Mouse (Mus musculus) hindbrain, embryonic 13.5 days (tissue): ENCODE measurements around the gene Armt1. TPM values are rescaled to one million over a fixed set of nuclear protein-coding genes. Genes with fewer than 3 reads are reported as not detected.
"Not testable (repeated sequence)": the region's sequence is repeated elsewhere in the genome, so short reads cannot be mapped to it uniquely, and the experiment has no call there.

Experiments used
- ATAC-seq: fragments of 200-750 bp; cut with Nextera tagmentation; 2 replicates; pipeline ENCODE4 v1.8.0; 2017; ENCODE audit warnings: moderate TSS enrichment; ENCODE audit not compliant: low FRiP score
- H3K27ac ChIP-seq: fragments of 300-500 bp; sonication (generic); 2 replicates; pipeline ENCODE4 v1.5.1; 2015; ENCODE audit warnings: inconsistent platforms, mild to moderate bottlenecking, moderate library complexity
- H3K27me3 ChIP-seq: fragments of 300-500 bp; sonication (generic); 2 replicates; pipeline ENCODE4 v1.6.1; 2015; ENCODE audit warnings: mild to moderate bottlenecking, inconsistent platforms
- H3K36me3 ChIP-seq: fragments of 300-500 bp; sonication (generic); 2 replicates; pipeline ENCODE4 v1.6.1; 2015; ENCODE audit warnings: mild to moderate bottlenecking, inconsistent platforms
- H3K4me1 ChIP-seq: fragments of 300-500 bp; sonication (generic); replicated peaks from 2 replicates; pipeline ENCODE4 v1.6.1; 2015; ENCODE audit warnings: inconsistent platforms
- H3K4me2 ChIP-seq: fragments of 300-500 bp; sonication (generic); 2 replicates; pipeline ENCODE4 v1.6.1; 2015; ENCODE audit warnings: inconsistent platforms, mild to moderate bottlenecking, moderate library complexity
- H3K4me3 ChIP-seq: fragments of 300-500 bp; sonication (generic); 2 replicates; pipeline ENCODE4 v1.5.1; 2015; ENCODE audit warnings: mild to moderate bottlenecking, inconsistent platforms
- H3K9ac ChIP-seq: fragments of 300-500 bp; sonication (generic); 2 replicates; pipeline ENCODE4 v1.6.1; 2015; ENCODE audit warnings: mild to moderate bottlenecking, inconsistent platforms
- H3K9me3 ChIP-seq: fragments of 300-500 bp; sonication (generic); 2 replicates; pipeline ENCODE4 v1.6.1; 2016; ENCODE audit warnings: inconsistent platforms
- WGBS: fragments of 180-500 bp; shearing (Covaris S2); methylation state at CpG from one replicate; pipeline ENCODE4 v1.1.7; 2015; 5-methylcytosine and 5-hydroxymethylcytosine counted together
- polyA plus RNA-seq: library from polyadenylated mRNA; unstranded; fragments of >200 nt; fragmentation: Nextera tagmentation; extraction: Ambion mirVana; gene quantifications from 2 replicates; pipeline ENCODE4 v1.2.1, GENCODE M21; 2015

Armt1 gene
- polyA plus RNA-seq, 1 experiment from 2014 or later: 15.3 TPM

GRCm38 (mm10) chr10:4398058-4398457, 34.2 kb upstream of the Armt1 start:
- H3K4me3 ChIP-seq: no peak overlapping the region
- no peaks in the 10 kb centered on the region for H3K27me3 ChIP-seq
- WGBS: 90% methylated on average over 5 of the region's 5 CpGs
- no peaks in the 10 kb centered on the region for H3K9me3 ChIP-seq
- H3K9ac ChIP-seq: no peak overlapping the region
- no peak overlapping the region for H3K27ac ChIP-seq
- no peak overlapping the region for H3K4me2 ChIP-seq
- ATAC-seq: no peak
- H3K4me1 ChIP-seq: 0 out of 2 replicates have a peak, but pooled peaks cover 3% of the 10 kb centered on the region
- H3K36me3 ChIP-seq: peaks cover 26% of the 10 kb centered on the region

GRCm38 (mm10) chr10:4404895-4405491, 27.3 kb upstream of the Armt1 start:
- Histone ChIP-seq H3K27me3 (no peaks in the 10 kb centered on the region), H3K9ac (no peak overlapping the region), H3K36me3 (peaks cover 50% of the 10 kb centered on the region), H3K9me3 (no peaks in the 10 kb centered on the region), H3K27ac (no peak overlapping the region), H3K4me2 (no peak overlapping the region), H3K4me1 (no peaks in the 10 kb centered on the region), H3K4me3 (no peak overlapping the region)
- ATAC-seq: peak; percentile 40
- WGBS: 65% methylated on average over 5 of the region's 5 CpGs

GRCm38 (mm10) chr10:4405511-4405910, 26.8 kb upstream of the Armt1 start:
- Histone ChIP-seq H3K9ac (no peak overlapping the region), H3K4me3 (no peak overlapping the region), H3K4me1 (no peaks in the 10 kb centered on the region), H3K4me2 (no peak overlapping the region), H3K36me3 (peaks cover 55% of the 10 kb centered on the region), H3K27me3 (no peaks in the 10 kb centered on the region), H3K27ac (no peak overlapping the region), H3K9me3 (no peaks in the 10 kb centered on the region)
- WGBS: 92% methylated on average over 5 of the region's 5 CpGs
- 0 out of 2 replicates have a peak, but pooled peaks have one; percentile 4 for ATAC-seq

GRCm38 (mm10) chr10:4407191-4407590, 25.1 kb upstream of the Armt1 start:
- Histone ChIP-seq H3K27me3 (no peaks in the 10 kb centered on the region), H3K4me2 (no peak overlapping the region), H3K27ac (no peak overlapping the region), H3K9me3 (no peaks in the 10 kb centered on the region), H3K4me3 (no peak overlapping the region), H3K4me1 (no peaks in the 10 kb centered on the region), H3K9ac (no peak overlapping the region; the same call in 1 of the 2 replicates), H3K36me3 (peaks cover 62% of the 10 kb centered on the region)
- no peak for ATAC-seq
- 97% methylated on average over 1 of the region's 1 CpGs for WGBS

GRCm38 (mm10) chr10:4425245-4425644, 7.0 kb upstream of the Armt1 start:
- no peaks in the 10 kb centered on the region for H3K9me3 ChIP-seq
- ATAC-seq: no peak
- no peak overlapping the region for H3K4me3 ChIP-seq
- H3K4me2 ChIP-seq: no peak overlapping the region
- 87% methylated on average over 8 of the region's 8 CpGs for WGBS
- H3K36me3 ChIP-seq: peaks cover 65% of the 10 kb centered on the region
- H3K27me3 ChIP-seq: no peaks in the 10 kb centered on the region
- H3K4me1 ChIP-seq: no peaks in the 10 kb centered on the region
- H3K27ac ChIP-seq: no peak overlapping the region
- H3K9ac ChIP-seq: no peak overlapping the region; the same call in 1 of the 2 replicates

- Histone ChIP-seq H3K4me1 (peaks cover 23% of the 10 kb centered on the region), H3K27me3 (no peaks in the 10 kb centered on the region), H3K4me3 (no peak overlapping the region), H3K9ac (peak overlapping the region; percentile 84), H3K36me3 (peaks cover 22% of the 10 kb centered on the region), H3K27ac (no peak overlapping the region), H3K9me3 (no peaks in the 10 kb centered on the region), H3K4me2 (no peak overlapping the region)
- ATAC-seq: no peak
- WGBS: 94% methylated on average over 8 of the region's 8 CpGs
These were observed 1.9 kb upstream of the Armt1 start for GRCm38 (mm10) chr10:4430399-4430798.

- 91% methylated on average over 3 of the region's 3 CpGs for WGBS
- Histone ChIP-seq H3K9ac (peak overlapping the region; percentile 84), H3K4me1 (peaks cover 23% of the 10 kb centered on the region), H3K36me3 (peaks cover 18% of the 10 kb centered on the region), H3K4me2 (peak overlapping the region; percentile 76), H3K4me3 (0 out of 2 replicates have a peak overlapping the region, but pooled peaks have one; percentile 67), H3K27ac (no peak overlapping the region), H3K9me3 (no peaks in the 10 kb centered on the region), H3K27me3 (no peaks in the 10 kb centered on the region)
- no peak for ATAC-seq
These were observed 1.4 kb upstream of the Armt1 start for GRCm38 (mm10) chr10:4430826-4431225.

GRCm38 (mm10) chr10:4431746-4432122, 533 bp upstream of the Armt1 start:
- Histone ChIP-seq H3K27ac (peak overlapping the region; percentile 80), H3K27me3 (no peaks in the 10 kb centered on the region), H3K36me3 (peaks cover 10% of the 10 kb centered on the region), H3K4me2 (peak overlapping the region; percentile 76), H3K4me3 (peak overlapping the region; percentile 67), H3K9me3 (no peaks in the 10 kb centered on the region), H3K9ac (peak overlapping the region; percentile 84), H3K4me1 (peaks cover 23% of the 10 kb centered on the region)
- 16% methylated on average over 5 of the region's 5 CpGs for WGBS
- ATAC-seq: peak; percentile 50

GRCm38 (mm10) chr10:4432996-4433755, 909 bp downstream of the Armt1 start:
- Histone ChIP-seq H3K4me2 (peak overlapping the region; percentile 60), H3K4me3 (peak overlapping the region; percentile 67), H3K9me3 (no peaks in the 10 kb centered on the region), H3K27ac (peak overlapping the region; percentile 87), H3K9ac (peak overlapping the region; percentile 77), H3K4me1 (peaks cover 23% of the 10 kb centered on the region), H3K36me3 (peaks cover 3% of the 10 kb centered on the region), H3K27me3 (no peaks in the 10 kb centered on the region)
- WGBS: 12% methylated on average over 19 of the region's 19 CpGs
- 0 out of 2 replicates have a peak, but pooled peaks have one; percentile 0 for ATAC-seq

- H3K4me1 ChIP-seq: peaks cover 23% of the 10 kb centered on the region
- H3K27ac ChIP-seq, H3K27me3 ChIP-seq, H3K4me3 ChIP-seq, H3K9me3 ChIP-seq, ATAC-seq, H3K36me3 ChIP-seq, H3K9ac ChIP-seq: not testable (repeated sequence)
- WGBS: 93% methylated on average over 2 of the region's 2 CpGs
- H3K4me2 ChIP-seq: peak overlapping the region; percentile 60
These were observed 1.6 kb downstream of the Armt1 start for GRCm38 (mm10) chr10:4433871-4434270.

- ATAC-seq: no peak
- Histone ChIP-seq H3K27ac (no peak overlapping the region), H3K9ac (no peak overlapping the region), H3K4me1 (peaks cover 22% of the 10 kb centered on the region), H3K36me3 (peaks cover 25% of the 10 kb centered on the region), H3K4me3 (no peak overlapping the region), H3K4me2 (no peak overlapping the region), H3K9me3 (no peaks in the 10 kb centered on the region), H3K27me3 (no peaks in the 10 kb centered on the region)
- WGBS: 88% methylated on average over 3 of the region's 3 CpGs
These were observed 3.1 kb downstream of the Armt1 start for GRCm38 (mm10) chr10:4435416-4435815.

- peaks cover 37% of the 10 kb centered on the region for H3K36me3 ChIP-seq
- WGBS: 86% methylated on average over 4 of the region's 4 CpGs
- no peaks in the 10 kb centered on the region for H3K27me3 ChIP-seq
- H3K27ac ChIP-seq: no peak overlapping the region
- no peak overlapping the region for H3K4me2 ChIP-seq
- ATAC-seq: no peak
- H3K4me1 ChIP-seq: no peaks in the 10 kb centered on the region
- H3K4me3 ChIP-seq: no peak overlapping the region
- no peak overlapping the region for H3K9ac ChIP-seq
- no peaks in the 10 kb centered on the region for H3K9me3 ChIP-seq
These were observed 24.1 kb downstream of the Armt1 start for GRCm38 (mm10) chr10:4456409-4456808.
